Mouse (Mus musculus): ENCODE results near the gene Trit1.

- TF ChIP-seq CTCF (IDR thresholded peaks at IDR 0.05; ENCODE audit: extremely low read depth, insufficient read depth, insufficient read length, insufficient replicate concordance) (no peak), POLR2A (IDR thresholded peaks at IDR 0.05; ENCODE audit: low read depth, low read length) (no peak)
These were observed 17.1 kb upstream of the Trit1 start for GRCm38 (mm10) chr4:122999263-122999691.
